Mouse (Mus musculus) cerebellum, adult 18-20 months (tissue): Measurements from ENCODE around the gene Mdga1.

ENCODE experiments used
- DNase-seq, 2 experiments: peaks; one replicate each; pipeline ENCODE4 v3.0.0; 2021

The Mdga1 gene

GRCm38 (mm10) chr17:29979841-29980240 is 10.0 kb upstream of the Mdga1 start:
- no peak for DNase-seq

DNA sequence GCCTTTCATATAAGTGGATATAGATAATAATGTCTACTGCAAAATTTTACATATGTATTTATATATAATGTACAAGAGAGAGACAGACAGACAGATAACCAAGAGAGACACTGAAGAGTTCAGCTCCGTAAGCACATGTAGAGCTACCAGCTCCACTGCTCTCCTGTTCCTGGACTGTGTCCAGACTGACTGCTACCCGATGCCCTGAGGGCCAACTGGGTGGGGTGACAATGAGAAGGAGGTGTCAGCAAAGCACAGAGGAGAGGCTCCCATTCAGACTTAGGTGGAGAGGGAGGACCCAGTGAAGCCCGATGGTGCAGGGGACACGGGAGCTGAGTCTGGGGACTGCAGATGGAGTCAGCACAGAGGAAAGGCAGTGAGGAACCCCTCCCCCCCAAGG is 9.1 kb upstream of the Mdga1 start:
- no peak for DNase-seq

DNA sequence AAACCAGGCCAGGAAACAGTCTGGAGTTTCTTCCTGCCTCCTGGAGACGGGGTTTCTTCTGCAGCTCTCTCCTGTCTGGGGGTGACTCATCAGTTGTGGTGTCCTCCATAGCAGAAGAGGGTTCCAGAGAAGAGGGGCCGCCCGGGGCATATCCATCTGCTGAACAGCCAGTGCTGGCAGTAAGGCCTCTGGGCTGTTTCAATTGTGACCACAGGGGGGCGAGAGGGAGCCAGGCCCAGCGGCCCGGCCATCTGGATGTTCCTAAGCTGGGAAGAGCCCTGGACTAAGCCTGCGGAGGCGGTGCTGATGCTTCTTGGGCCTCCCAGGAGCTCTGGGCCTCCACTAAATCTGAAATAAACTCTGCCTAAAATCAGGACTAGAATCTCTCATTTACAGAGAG is 5.8 kb upstream of the Mdga1 start:
- DNase-seq: peak; percentile 96 to 98

- no peak for DNase-seq
Observed at GRCm38 (mm10) chr17:29973226-29973625, 3.3 kb upstream of the Mdga1 start.

DNA sequence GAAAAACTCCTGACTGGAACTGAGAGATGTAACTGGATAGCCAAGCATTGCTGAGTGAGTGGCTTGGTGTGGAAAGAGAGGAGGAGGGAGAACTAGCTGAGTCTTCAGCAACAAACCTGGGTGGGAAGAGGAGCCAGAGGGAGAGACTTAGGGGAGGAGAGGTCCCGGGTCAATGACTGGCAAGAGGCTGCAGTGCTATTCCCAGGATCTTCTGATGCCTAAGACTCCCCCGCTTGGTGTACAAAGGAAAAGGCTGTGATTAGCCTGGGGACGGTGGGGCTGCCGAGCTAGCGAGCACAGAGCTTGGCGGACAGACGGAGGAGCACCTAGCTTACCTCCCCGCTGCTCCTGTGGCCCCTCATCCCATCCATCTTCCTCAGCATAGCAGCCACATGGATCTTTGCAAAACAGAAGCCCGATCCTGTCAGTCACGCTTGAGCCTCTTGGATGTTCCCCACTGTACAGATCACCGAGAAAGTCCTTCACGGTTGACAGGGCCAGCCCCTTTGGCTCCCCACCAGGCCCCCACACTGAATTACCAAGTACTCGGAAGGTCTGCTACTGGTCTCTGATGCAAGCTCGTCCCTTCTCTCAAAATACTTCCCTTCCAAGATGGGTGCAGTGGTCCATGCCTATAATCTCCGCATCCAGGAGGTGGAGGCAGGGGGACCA is 2.0 kb upstream of the Mdga1 start:
- no peak for DNase-seq

DNA sequence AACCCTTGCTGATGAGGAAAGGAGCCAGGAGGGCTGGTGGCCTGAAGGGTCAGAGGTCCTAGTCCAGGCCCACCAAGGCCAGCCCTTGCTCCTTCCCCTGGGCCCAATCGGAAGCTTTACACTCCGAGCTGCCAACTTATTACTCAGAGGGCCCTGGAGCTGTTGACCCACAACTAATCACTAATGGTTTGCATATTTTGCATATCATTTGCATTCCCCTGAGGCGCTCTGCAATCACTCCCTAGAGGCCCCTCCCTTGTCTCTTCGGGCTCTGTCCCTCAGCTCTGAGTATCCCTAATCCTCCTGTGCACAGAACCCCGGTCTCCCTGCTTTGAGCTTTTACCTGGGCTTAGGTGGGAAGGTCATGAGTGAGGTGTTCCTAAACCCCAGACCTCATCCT is 4.4 kb downstream of the Mdga1 start:
- DNase-seq: no peak

- no peak for DNase-seq
Observed at GRCm38 (mm10) chr17:29963730-29964259, 6.1 kb downstream of the Mdga1 start.

DNA sequence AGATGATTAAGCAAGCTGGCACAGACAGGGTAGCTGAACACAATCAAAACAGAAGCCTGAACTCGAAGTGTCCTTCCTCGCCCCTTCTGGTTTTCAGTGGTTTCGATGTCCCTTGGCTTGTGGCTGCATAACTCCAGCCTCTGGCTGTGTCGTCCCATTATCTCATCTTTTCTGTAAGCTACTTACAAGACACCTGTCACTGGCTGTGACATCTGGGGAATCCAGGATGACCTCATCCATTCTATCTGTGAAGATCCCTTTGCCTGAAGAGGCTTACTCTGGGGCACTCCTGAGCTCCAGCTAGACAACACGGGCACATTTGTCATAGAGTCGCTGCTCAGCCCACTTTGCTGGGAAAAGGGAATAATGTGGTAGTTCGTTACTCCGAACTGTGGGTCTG is 14.0 kb downstream of the Mdga1 start:
- no peak for DNase-seq

DNA sequence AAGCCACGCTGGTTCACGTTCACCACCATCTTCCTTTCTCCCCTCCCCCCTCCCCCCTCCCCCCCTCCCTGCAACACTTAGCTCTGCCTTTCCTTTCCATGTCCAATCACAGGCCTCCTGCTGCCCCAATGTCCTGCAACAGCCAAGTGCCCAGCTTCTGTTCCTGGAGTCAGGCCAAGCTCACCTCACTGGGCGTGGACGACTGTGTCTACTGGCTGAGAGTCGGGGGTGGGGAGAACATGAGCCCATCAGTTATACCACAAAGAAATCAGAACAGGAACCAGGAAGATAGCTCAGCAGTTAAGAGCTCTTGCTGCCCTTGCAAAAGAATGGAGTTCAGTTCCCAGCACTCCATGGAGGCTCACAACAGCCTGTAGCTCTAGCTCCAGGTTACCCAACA is 15.6 kb downstream of the Mdga1 start:
- no peak for DNase-seq

DNA sequence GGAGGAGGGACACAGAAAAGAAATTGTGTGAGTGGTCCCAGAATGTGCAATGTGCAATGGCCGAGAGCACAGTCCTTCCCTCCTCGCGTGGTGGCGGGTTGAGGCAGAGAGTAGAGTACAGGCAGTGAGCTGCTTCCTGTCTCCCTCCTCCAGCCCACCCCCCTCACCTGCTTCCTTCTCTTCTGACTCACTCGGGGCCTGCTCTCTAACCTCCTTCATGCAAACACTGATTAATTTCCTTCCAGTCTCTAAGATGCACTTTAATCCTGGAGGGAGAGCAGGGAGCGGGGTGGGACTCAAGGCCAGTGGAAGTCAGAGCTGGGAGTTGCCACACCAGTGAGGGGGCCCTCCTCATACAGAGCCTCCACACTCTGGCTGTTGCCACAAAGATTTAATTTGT is 18.8 kb downstream of the Mdga1 start:
- DNase-seq: no peak

- DNase-seq: no peak
Observed at GRCm38 (mm10) chr17:29950574-29950973, 19.3 kb downstream of the Mdga1 start.

- no peak for DNase-seq
Observed at GRCm38 (mm10) chr17:29947271-29947714, 22.6 kb downstream of the Mdga1 start.

- no peak for DNase-seq
Observed at GRCm38 (mm10) chr17:29944376-29944775, 25.5 kb downstream of the Mdga1 start.

DNA sequence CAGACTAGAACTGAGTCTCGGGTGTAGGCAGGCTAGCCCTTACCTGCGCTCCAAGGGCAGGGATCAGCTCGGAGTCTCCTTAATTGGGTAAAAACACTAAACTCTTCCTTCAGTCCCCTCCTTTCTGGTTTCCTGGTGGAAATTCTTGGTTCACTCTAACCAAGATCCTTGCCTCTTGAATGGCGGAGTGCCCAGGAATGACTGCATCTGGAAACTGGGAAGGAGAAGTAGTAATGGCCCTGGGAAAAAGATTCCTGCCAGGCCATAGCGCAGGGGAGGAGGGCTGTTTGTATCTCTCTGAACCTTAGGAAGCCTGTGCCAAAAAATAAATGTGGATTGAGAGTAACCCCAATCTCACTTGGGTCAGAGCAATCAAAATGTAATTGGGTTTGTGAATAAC is 30.9 kb downstream of the Mdga1 start:
- DNase-seq: no peak

DNA sequence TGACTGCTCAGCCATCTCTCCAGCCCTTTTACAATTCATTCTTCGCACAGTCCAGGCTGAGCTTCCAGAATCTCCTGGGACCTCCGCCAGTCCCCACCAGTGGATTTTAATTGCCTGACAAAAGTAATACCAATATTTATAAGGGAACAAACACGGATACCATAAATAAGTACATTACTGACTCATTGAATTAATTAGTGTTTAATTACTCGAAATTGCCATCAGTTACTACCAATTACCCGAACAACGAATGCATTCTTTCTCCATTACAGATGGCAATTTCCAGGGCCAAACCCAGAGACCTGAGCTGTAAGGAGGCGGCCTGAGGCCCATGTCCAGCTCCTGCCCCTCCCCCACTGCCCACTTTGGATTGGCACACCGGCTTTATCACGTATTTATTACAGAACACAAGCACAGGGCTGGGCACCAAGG is 32.5 kb downstream of the Mdga1 start:
- DNase-seq: no peak

GRCm38 (mm10) chr17:29934133-29934851 is 35.6 kb downstream of the Mdga1 start:
- DNase-seq: no peak

DNA sequence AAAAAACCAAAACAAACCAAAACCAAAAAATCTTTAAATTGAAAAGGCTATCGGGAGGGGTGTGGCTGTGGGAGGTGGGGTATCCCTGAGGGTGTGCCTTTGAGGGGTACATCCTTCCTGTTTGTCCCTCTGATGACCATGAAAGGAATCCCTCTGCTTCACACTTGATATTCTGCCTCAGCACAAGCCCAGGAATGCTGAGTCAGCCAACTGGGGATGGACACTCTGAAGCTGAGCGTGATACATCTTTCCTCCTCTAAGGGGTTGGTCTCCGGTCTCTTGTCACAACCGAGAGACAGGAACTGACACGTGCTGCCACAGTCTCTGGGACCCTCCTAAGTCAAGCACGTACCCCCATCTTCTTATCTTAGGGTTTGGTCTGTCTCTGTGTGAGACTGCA is 37.1 kb downstream of the Mdga1 start:
- DNase-seq: no peak

- DNase-seq: no peak
Observed at GRCm38 (mm10) chr17:29931224-29931945, 38.5 kb downstream of the Mdga1 start.

DNA sequence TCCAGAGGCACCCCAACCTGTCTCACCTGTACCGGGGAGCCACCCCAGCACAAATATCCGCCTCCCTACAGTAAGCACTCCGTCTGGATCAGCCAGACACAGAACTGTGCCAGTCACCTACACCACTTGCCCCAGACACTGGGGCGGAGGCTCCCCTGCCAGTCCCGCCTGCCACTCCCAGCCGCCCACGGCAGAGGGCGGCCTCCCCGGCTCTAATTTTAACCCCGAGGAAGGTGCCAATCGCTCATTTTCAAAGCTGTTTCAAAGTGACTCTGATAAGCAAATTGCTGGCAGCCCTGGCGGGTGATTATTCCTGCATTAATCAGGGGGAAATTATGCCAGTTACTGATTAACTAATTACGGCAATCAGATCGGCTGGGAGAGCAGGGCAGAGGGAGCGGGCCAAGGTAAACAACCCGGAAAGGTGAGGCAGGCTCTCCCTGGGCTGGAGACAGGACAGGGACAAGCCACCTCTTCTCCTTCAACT is 41.1 kb downstream of the Mdga1 start:
- DNase-seq: peak; percentile 13 to 29

DNA sequence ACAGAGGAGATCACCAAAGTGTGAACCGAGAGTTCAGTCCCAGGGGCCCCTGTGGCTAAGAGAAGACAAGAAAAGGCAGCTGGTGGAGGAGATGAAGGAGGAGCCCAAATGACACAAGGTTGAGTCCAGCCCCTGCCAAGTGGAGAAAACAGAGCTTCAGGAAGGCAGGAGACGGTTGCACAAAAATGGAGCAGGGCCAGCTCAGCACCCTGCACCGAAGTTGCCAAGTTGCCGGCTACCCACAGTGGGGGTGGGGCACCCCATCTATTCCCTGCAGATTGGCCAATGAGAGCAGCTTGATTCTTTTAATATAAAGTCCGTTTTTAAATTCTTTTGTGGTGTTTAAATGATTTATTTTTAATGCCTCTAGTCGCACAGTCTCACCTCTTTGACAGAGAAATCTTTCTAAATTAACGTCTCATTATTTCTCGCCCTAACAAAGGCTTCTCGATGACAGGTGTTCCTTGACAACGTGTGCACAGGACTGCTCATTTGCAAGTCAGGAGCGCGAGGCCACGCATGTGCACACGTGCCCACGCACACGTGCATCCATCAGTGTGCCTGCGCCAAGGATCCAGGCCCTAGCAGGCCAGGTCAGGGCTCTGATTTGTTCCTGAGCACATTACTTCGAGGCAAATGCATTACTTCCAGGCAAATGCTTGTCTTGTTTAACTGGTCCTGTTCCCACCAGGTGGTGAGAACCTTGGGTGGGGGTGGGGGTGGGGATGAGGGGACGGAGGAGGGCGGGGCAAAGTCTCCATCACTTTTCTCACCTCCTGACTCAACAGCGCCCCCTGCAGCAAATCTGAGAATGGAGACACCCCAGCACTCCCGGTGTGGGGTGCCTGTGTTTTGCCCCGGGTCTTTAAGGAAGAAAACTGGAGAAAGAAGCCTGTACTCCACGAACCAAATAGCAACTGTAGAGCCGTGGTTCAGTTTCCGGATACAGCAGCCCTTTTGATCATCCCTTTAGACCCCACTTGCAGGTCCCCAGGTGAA is 44.0 kb downstream of the Mdga1 start:
- DNase-seq: no peak

DNA sequence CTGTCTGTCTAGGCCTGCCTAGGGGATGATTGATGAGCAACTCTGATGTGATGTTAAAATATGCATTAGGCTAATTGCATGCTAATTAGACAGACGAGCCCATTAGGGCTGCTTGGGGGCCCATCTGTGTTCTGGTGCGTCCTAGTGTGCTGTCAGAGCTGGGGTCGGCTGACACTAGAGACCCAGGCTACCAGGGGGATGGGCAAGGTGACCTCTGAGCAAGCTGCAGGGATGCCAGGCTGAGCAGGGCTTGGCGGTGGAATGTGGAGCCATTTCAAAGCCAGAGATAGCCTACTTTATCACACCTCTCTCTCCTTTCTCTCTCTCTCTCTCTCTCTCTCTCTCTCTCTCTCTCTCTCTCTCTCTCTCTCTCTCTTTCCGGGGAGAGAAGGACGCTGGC is 49.8 kb downstream of the Mdga1 start:
- DNase-seq: no peak

- DNase-seq: no peak
Observed at GRCm38 (mm10) chr17:29919552-29919920, 50.4 kb downstream of the Mdga1 start.
